Mouse (Mus musculus) cortical plate, adult 2 months (tissue): Measurements from ENCODE around the gene Cdipt.

Experiments used
- CTCF ChIP-seq: fragments of 200-500 bp; IDR thresholded peaks from 2 replicates; pipeline ENCODE4 v1.5.1; 2011; ENCODE audit warnings: mild to moderate bottlenecking, control low read depth, low read length; ENCODE audit not compliant: insufficient read depth; ENCODE audit errors: extremely low read depth
- POLR2A ChIP-seq: fragments of 200-500 bp; IDR thresholded peaks from 2 replicates; pipeline ENCODE4 v1.6.1; 2011; ENCODE audit warnings: mild to moderate bottlenecking, low read length, control low read depth; ENCODE audit not compliant: insufficient read depth; ENCODE audit errors: extremely low read depth

- no peak for TF ChIP-seq POLR2A
- no peak for TF ChIP-seq CTCF
These were observed 221 bp upstream of the Cdipt start for GRCm38 (mm10) chr7:126975493-126975892.
